Mouse (Mus musculus): ENCODE measurements around the gene Baz2b. TPM values are rescaled to one million over a fixed set of nuclear protein-coding genes. Genes with fewer than 3 reads are reported as not detected.
A peak's percentile ranks its signal among the peaks of the same experiment; 100 is the strongest.

The Baz2b gene
- polyA plus RNA-seq, 1 experiment from 2014 or later = 71.6 TPM

GRCm38 (mm10) chr2:59896400-59896799 lies 313.2 kb downstream of the Baz2b start:
- no peak overlapping the region for H3K4me3 ChIP-seq
- H3K36me3 ChIP-seq = peaks cover 17% of the 10 kb centered on the region
- no peaks in the 10 kb centered on the region for H3K9me3 ChIP-seq
- H3K27me3 ChIP-seq = no peaks in the 10 kb centered on the region
- no peaks in the 10 kb centered on the region for H3K4me1 ChIP-seq
- H3K9ac ChIP-seq (replicated peaks) = no peak overlapping the region
- ATAC-seq (replicated peaks) = no peak
- 83% methylated on average over 7 of the region's 7 CpGs for WGBS
- no peak overlapping the region for H3K4me2 ChIP-seq (replicated peaks)
- no peak overlapping the region for H3K27ac ChIP-seq (replicated peaks)

- ATAC-seq (replicated peaks) = no peak
Measured at GRCm38 (mm10) chr2:59889699-59890098, 319.9 kb downstream of the Baz2b start.

DNA sequence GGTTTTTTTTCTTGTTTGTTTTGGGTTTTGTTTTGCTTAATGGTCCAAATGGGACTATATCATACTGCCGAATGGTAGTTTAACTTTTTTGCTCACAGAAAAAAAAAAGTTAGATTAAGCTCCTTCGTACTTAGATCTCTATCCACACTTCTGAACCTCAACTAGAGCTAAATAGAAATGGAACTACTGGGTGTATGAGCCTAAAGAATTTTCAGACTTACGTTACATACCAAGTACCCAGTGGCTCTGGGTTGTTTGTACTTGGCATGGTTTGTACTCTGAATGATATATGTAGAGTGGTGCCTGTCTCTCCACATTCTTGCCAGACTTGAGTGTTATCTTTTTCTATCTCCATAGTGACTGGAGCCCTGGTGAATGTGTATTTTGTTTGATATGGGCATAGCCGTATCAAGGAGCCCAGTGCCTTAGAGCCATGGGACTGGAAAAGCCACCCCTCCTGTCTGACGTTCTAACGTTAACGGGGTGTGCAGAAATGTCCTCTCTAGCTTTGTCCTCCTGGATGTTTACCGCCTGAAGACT lies 326.8 kb downstream of the Baz2b start:
- H3K36me3 ChIP-seq = no peaks in the 10 kb centered on the region

More at GRCm38 (mm10) chr2:59889699-59890098, 319.9 kb downstream of the Baz2b start:
- no peaks in the 10 kb centered on the region for H3K36me3 ChIP-seq
- H3K27me3 ChIP-seq = no peaks in the 10 kb centered on the region
- H3K9me3 ChIP-seq = no peaks in the 10 kb centered on the region
- no peak overlapping the region for H3K4me3 ChIP-seq
- no peak overlapping the region for H3K27ac ChIP-seq (replicated peaks)
- H3K4me1 ChIP-seq = no peaks in the 10 kb centered on the region
- 92% methylated on average over 6 of the region's 6 CpGs for WGBS
- H3K4me2 ChIP-seq (replicated peaks) = no peak overlapping the region
- H3K9ac ChIP-seq (replicated peaks) = no peak overlapping the region

DNA sequence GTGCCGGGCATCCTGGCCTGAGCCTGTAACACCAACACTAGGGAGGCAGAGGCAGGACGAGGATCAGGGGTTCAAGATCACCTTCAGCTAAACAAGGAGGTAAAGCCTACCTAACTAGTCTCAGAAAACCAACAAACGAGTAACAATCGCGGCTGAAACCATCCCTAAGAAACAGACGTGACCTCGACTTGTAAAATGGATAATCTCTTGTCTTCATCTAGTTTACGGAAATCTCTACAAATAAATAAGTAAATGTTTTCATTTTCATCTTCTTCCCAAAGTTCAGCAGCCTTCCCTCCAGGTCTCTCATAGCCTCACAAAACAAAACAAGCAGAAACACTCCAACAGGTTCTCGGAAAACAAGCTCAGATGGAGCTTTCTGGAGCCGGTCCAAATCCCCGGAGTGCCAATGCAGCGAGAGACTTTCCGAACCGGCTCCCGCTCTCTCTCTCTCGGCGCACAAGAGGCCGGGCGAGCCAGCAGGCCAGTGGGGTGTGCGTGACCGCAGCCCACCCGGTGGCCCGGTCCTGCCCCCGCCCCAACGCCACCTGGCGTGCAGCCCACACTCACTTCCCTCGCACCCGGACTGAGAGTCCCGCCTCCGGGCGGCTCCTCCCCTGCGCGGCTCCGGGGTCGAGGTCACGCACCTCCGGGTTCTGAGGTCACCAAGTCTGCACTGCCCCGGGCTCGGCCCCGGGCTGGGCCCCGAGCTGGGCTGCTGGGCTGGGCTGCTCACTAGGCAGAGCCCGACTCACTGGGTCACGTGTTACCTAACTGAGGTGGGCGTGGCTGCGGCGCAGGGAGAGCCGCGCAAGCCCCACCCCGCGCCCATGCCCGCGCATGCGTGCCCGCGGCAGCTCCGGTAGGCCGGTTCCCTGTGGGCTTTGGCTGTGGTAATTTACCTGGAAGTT lies 327.6 kb downstream of the Baz2b start, which contains the start of gene Wdsub1:
Gene Wdsub1 (minus strand): TSS at position 761 of the 911 bp plus-strand sequence.
- WGBS = 5% methylated on average over 57 of the region's 57 CpGs
- ATAC-seq (replicated peaks) = peak; percentile 96
- no peaks in the 10 kb centered on the region for H3K27me3 ChIP-seq
- H3K9ac ChIP-seq (replicated peaks) = peak within 1 kb of the TSS; percentile 64
- peak within 1 kb of the TSS; percentile 93 for H3K4me3 ChIP-seq
- no peaks in the 10 kb centered on the region for H3K9me3 ChIP-seq
- peaks cover 10% of the 10 kb centered on the region for H3K4me1 ChIP-seq
- peak within 1 kb of the TSS; percentile 50 for H3K27ac ChIP-seq (replicated peaks)
- no peaks in the 10 kb centered on the region for H3K36me3 ChIP-seq
- H3K4me2 ChIP-seq (replicated peaks) = peak within 1 kb of the TSS; percentile 96

More for the DNA sequence above, 326.8 kb downstream of the Baz2b start:
- Histone ChIP-seq H3K27me3 (no peaks in the 10 kb centered on the region), H3K4me2 (replicated peaks) (peak overlapping the region; percentile 96), H3K9me3 (no peaks in the 10 kb centered on the region), H3K4me3 (peak overlapping the region; percentile 93), H3K4me1 (peaks cover 10% of the 10 kb centered on the region), H3K9ac (replicated peaks) (no peak overlapping the region), H3K27ac (replicated peaks) (no peak overlapping the region)
- 75% methylated on average over 8 of the region's 8 CpGs for whole genome bisulfite sequencing
- peak; percentile 21 for ATAC-seq (replicated peaks)

- Histone ChIP-seq H3K9me3 (no peaks in the 10 kb centered on the region), H3K36me3 (no peaks in the 10 kb centered on the region), H3K9ac (replicated peaks) (no peak overlapping the region), H3K4me1 (peaks cover 10% of the 10 kb centered on the region), H3K4me3 (peak overlapping the region; percentile 93), H3K27ac (replicated peaks) (no peak overlapping the region), H3K4me2 (replicated peaks) (peak overlapping the region; percentile 96), H3K27me3 (no peaks in the 10 kb centered on the region)
- ATAC-seq (replicated peaks) = no peak
- 86% methylated on average over 6 of the region's 6 CpGs for WGBS
Measured at GRCm38 (mm10) chr2:59881404-59881803, 328.2 kb downstream of the Baz2b start.

DNA sequence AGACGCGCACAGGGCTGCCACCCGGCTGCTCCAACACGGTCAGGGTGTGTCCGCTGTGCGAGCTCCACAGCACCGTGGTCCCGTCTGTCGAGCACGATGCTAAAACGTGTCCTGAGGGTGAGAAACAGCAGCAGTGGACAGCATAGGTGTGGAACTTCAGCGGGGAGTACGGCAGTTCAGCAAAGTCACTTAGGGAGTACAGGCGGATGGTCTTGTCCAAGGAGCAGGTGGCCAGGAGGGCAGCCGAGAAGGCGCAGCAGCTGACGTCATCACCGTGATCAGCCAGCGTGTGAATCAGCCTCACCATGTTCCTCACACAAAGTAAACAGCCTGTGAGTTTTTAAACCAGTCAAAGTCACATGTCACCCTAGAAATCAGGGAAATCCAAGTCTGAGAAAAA lies 331.4 kb downstream of the Baz2b start:
- H3K27me3 ChIP-seq = no peaks in the 10 kb centered on the region
- H3K27ac ChIP-seq (replicated peaks) = no peak overlapping the region
- H3K9me3 ChIP-seq = no peaks in the 10 kb centered on the region
- no peak overlapping the region for H3K9ac ChIP-seq (replicated peaks)
- ATAC-seq (replicated peaks) = no peak
- H3K4me2 ChIP-seq (replicated peaks) = no peak overlapping the region
- WGBS = 79% methylated on average over 19 of the region's 19 CpGs
- H3K4me3 ChIP-seq = no peak overlapping the region
- H3K4me1 ChIP-seq = peaks cover 10% of the 10 kb centered on the region
- H3K36me3 ChIP-seq = no peaks in the 10 kb centered on the region

- Histone ChIP-seq H3K4me1 (peaks cover 6% of the 10 kb centered on the region), H3K36me3 (no peaks in the 10 kb centered on the region), H3K4me3 (no peak overlapping the region), H3K27ac (replicated peaks) (no peak overlapping the region), H3K9me3 (no peaks in the 10 kb centered on the region), H3K9ac (replicated peaks) (no peak overlapping the region), H3K27me3 (no peaks in the 10 kb centered on the region), H3K4me2 (replicated peaks) (no peak overlapping the region)
- no peak for ATAC-seq (replicated peaks)
- 94% methylated on average over 4 of the region's 4 CpGs for WGBS
Measured at GRCm38 (mm10) chr2:59877335-59877734, 332.3 kb downstream of the Baz2b start.

DNA sequence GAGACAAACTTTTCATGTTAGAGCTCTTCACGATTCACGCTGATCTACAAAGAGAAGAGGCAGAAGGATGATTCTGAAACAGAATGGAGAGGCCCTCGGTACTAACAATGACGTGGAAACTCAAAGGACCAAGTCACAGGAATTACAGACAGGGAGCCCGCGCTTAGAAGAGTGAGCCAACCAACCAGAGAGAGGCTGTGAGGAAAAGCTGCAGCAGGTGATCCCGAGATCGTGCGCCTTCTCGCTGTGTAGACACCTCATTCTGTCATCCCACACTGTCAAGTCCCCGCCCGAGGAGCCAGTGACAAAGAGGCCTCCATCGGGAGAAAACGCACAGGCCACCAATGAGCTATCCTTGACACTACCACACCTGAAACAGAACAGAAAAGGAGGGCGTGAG lies 333.2 kb downstream of the Baz2b start:
- 90% methylated on average over 15 of the region's 15 CpGs for WGBS

GRCm38 (mm10) chr2:59870526-59870925 lies 339.1 kb downstream of the Baz2b start:
- no peaks in the 10 kb centered on the region for H3K4me1 ChIP-seq
- no peaks in the 10 kb centered on the region for H3K27me3 ChIP-seq
- 90% methylated on average over 6 of the region's 6 CpGs for WGBS
- no peak overlapping the region for H3K4me3 ChIP-seq
- H3K4me2 ChIP-seq (replicated peaks) = no peak overlapping the region
- H3K27ac ChIP-seq (replicated peaks) = no peak overlapping the region
- H3K9me3 ChIP-seq = no peaks in the 10 kb centered on the region
- no peak overlapping the region for H3K9ac ChIP-seq (replicated peaks)
- no peaks in the 10 kb centered on the region for H3K36me3 ChIP-seq
- ATAC-seq (replicated peaks) = no peak

More for the DNA sequence above, 333.2 kb downstream of the Baz2b start:
- Histone ChIP-seq H3K36me3 (no peaks in the 10 kb centered on the region), H3K4me3 (no peak overlapping the region), H3K4me2 (replicated peaks) (no peak overlapping the region), H3K27ac (replicated peaks) (no peak overlapping the region), H3K4me1 (no peaks in the 10 kb centered on the region), H3K27me3 (no peaks in the 10 kb centered on the region), H3K9me3 (no peaks in the 10 kb centered on the region), H3K9ac (replicated peaks) (no peak overlapping the region)
- ATAC-seq (replicated peaks) = no peak; the same call in 1 of the 2 replicates

- WGBS = 92% methylated on average over 6 of the region's 6 CpGs
Measured at GRCm38 (mm10) chr2:59862618-59863017, 347.0 kb downstream of the Baz2b start.

DNA sequence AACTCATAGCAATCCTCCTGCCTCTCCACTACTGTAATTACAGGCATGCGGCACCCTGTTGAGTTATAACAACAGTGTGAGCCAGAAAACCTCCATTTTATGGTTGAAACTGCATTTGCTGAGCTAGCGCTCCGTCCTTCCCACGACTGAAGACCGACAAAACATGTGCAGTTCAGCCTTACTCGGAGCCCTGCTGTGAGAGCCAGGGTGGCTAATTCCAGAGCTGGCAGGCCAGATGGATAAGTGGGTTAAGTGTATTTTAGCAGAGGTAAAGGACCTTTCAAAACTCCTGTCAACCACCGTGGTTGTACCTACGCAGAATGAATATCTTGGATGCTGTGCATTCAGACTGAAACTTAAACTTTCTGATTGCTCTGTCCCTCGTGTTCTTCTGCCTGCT lies 355.3 kb downstream of the Baz2b start:
- ATAC-seq (replicated peaks) = no peak
- no peak overlapping the region for H3K4me3 ChIP-seq
- no peaks in the 10 kb centered on the region for H3K27me3 ChIP-seq
- no peak overlapping the region for H3K27ac ChIP-seq (replicated peaks)
- H3K9me3 ChIP-seq = no peaks in the 10 kb centered on the region
- H3K4me2 ChIP-seq (replicated peaks) = no peak overlapping the region
- H3K4me1 ChIP-seq = no peaks in the 10 kb centered on the region
- no peaks in the 10 kb centered on the region for H3K36me3 ChIP-seq
- no peak overlapping the region for H3K9ac ChIP-seq (replicated peaks)
- 77% methylated on average over 9 of the region's 9 CpGs for WGBS

More at GRCm38 (mm10) chr2:59862618-59863017, 347.0 kb downstream of the Baz2b start:
- Histone ChIP-seq H3K4me2 (replicated peaks) (no peak overlapping the region), H3K27me3 (no peaks in the 10 kb centered on the region), H3K4me1 (no peaks in the 10 kb centered on the region), H3K27ac (replicated peaks) (no peak overlapping the region), H3K9me3 (no peaks in the 10 kb centered on the region), H3K4me3 (no peak overlapping the region), H3K36me3 (no peaks in the 10 kb centered on the region), H3K9ac (replicated peaks) (no peak overlapping the region)
- no peak for ATAC-seq (replicated peaks)

DNA sequence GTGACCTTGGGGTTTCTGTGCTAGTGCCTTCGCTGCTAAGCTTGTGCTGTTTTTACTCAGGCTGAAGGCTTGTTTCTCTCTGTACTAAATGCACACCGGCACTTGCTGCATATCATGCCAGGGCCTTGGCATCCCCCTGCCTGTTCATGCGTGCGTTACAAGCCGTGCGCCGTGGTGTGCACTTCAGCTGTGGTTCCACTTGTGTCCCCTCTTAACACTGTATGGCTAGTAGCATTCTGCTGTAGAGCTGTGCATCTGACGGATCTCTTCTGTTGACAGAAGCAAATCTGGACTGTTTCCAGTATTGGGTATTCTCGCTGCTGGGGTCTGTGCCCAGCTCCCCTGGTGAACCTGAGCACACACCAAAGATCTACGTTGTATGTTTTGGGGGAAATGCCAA lies 356.1 kb downstream of the Baz2b start:
- 72% methylated on average over 10 of the region's 10 CpGs for WGBS
- H3K27ac ChIP-seq (replicated peaks) = no peak overlapping the region
- no peaks in the 10 kb centered on the region for H3K27me3 ChIP-seq
- H3K36me3 ChIP-seq = no peaks in the 10 kb centered on the region
- ATAC-seq (replicated peaks) = 0 out of 2 replicates have a peak, but pooled peaks have one; percentile 35
- H3K9ac ChIP-seq (replicated peaks) = no peak overlapping the region
- H3K4me3 ChIP-seq = no peak overlapping the region
- no peaks in the 10 kb centered on the region for H3K9me3 ChIP-seq
- no peak overlapping the region for H3K4me2 ChIP-seq (replicated peaks)
- H3K4me1 ChIP-seq = no peaks in the 10 kb centered on the region

Measured in forebrain, embryonic 15.5 days (tissue).